Mouse (Mus musculus) C2C12 (cell line): Measurements from ENCODE around the gene Snx4. TPM values are rescaled to one million over a fixed set of nuclear protein-coding genes. Genes with fewer than 3 reads are reported as not detected.

Experiments
- H3K27me3 ChIP-seq: one replicate; pipeline ENCODE4 v1.6.1; 2011; ENCODE audit not compliant: control insufficient read depth, insufficient read depth, insufficient read length
- H3K36me3 ChIP-seq: one replicate; pipeline ENCODE4 v1.6.1; 2011; ENCODE audit not compliant: control insufficient read depth, insufficient read depth
- H3K4me3 ChIP-seq: one replicate; pipeline ENCODE4 v1.5.1; 2011; ENCODE audit warnings: mild to moderate bottlenecking, control low read depth; ENCODE audit not compliant: poor library complexity, insufficient read depth, severe bottlenecking
- H3K79me2 ChIP-seq: one replicate; pipeline ENCODE4 v1.6.1; 2011; ENCODE audit not compliant: control insufficient read depth, insufficient read depth
- H3K79me3 ChIP-seq: one replicate; pipeline ENCODE4 v1.6.1; 2011; ENCODE audit warnings: low read depth, control low read depth
- H3ac ChIP-seq: one replicate; pipeline ENCODE3; 2011; ENCODE audit warnings: low read depth; ENCODE audit not compliant: control insufficient read depth, insufficient read length
- CEBPB ChIP-seq: IDR thresholded peaks from one replicate; pipeline ENCODE4 v1.6.1; 2011; ENCODE audit warnings: low read depth, mild to moderate bottlenecking, control low read depth, moderate library complexity
- CTCF ChIP-seq: IDR thresholded peaks from one replicate; pipeline ENCODE4 v1.5.1; 2011; ENCODE audit not compliant: control insufficient read depth, insufficient read depth, insufficient read length
- FOSL1 ChIP-seq: IDR thresholded peaks from one replicate; pipeline ENCODE4 v1.8.0; 2011; ENCODE audit warnings: mild to moderate bottlenecking, low read length; ENCODE audit not compliant: poor library complexity, insufficient read depth, severe bottlenecking
- MAX ChIP-seq: IDR thresholded peaks from one replicate; pipeline ENCODE4 v1.6.1; 2011; ENCODE audit warnings: mild to moderate bottlenecking, control low read depth
- MYOD1 ChIP-seq: IDR thresholded peaks from one replicate; pipeline ENCODE4 v1.6.1; 2011; ENCODE audit warnings: low read depth; ENCODE audit not compliant: control insufficient read depth, insufficient read length
- MYOG ChIP-seq: IDR thresholded peaks from one replicate; pipeline ENCODE4 v1.6.1; 2011; ENCODE audit not compliant: control insufficient read depth, insufficient read length; ENCODE audit errors: extremely low read depth
- USF1 ChIP-seq: IDR thresholded peaks from one replicate; pipeline ENCODE4 v1.6.1; 2011; ENCODE audit warnings: low read depth, mild to moderate bottlenecking, control low read depth, moderate library complexity
- polyA plus RNA-seq: library from polyadenylated mRNA; unstranded; fragments of >200 nt; fragmentation: generic; extraction: Trizol; gene quantifications from one replicate; pipeline ENCODE4 v1.2.1, GENCODE M21; 2012; ENCODE audit warnings: missing spikeins

The Snx4 gene
- polyA plus RNA-seq, 1 experiment, result 22.1 TPM

GRCm38 (mm10) chr16:33344875-33345274 is 93.6 kb downstream of the Snx4 start:
- TF ChIP-seq MYOG (no peak), FOSL1 (no peak), MAX (no peak), CTCF (no peak), CEBPB (no peak), USF1 (no peak), MYOD1 (no peak)
- Histone ChIP-seq H3K4me3 (no peak overlapping the region), H3ac (no peak overlapping the region), H3K27me3 (no peaks in the 10 kb centered on the region), H3K36me3 (no peaks in the 10 kb centered on the region), H3K79me3 (no peaks in the 10 kb centered on the region), H3K79me2 (no peaks in the 10 kb centered on the region)

GRCm38 (mm10) chr16:33346376-33346775 is 95.1 kb downstream of the Snx4 start:
- Histone ChIP-seq H3K79me2 (no peaks in the 10 kb centered on the region), H3ac (no peak overlapping the region), H3K4me3 (no peak overlapping the region), H3K79me3 (no peaks in the 10 kb centered on the region), H3K36me3 (no peaks in the 10 kb centered on the region), H3K27me3 (no peaks in the 10 kb centered on the region)
- TF ChIP-seq MYOD1, result no peak
- no peak for TF ChIP-seq MAX
- TF ChIP-seq MYOG, result no peak
- no peak for TF ChIP-seq CEBPB
- no peak for TF ChIP-seq CTCF
- no peak for TF ChIP-seq USF1
- TF ChIP-seq FOSL1, result no peak

- no peaks in the 10 kb centered on the region for H3K36me3 ChIP-seq
- no peaks in the 10 kb centered on the region for H3K27me3 ChIP-seq
- no peak for TF ChIP-seq MYOD1
- TF ChIP-seq CTCF, result no peak
- TF ChIP-seq CEBPB, result no peak
- no peak for TF ChIP-seq USF1
- H3K79me2 ChIP-seq, result no peaks in the 10 kb centered on the region
- no peaks in the 10 kb centered on the region for H3K79me3 ChIP-seq
- no peak overlapping the region for H3ac ChIP-seq
- H3K4me3 ChIP-seq, result no peak overlapping the region
Measured at GRCm38 (mm10) chr16:33347134-33347533, 95.9 kb downstream of the Snx4 start.

Other genes with a start within 250 kb of the Snx4 start
- 0.92 TPM for gene Iqcg, start 195.2 kb upstream of the Snx4 start, polyA plus RNA-seq
- 3,163 TPM for gene Rpl35a, start 195.0 kb upstream of the Snx4 start, polyA plus RNA-seq
- 1.2 TPM for gene Lmln, start 188.9 kb upstream of the Snx4 start, polyA plus RNA-seq
- 8.3 TPM for gene Osbpl11, start 66.4 kb upstream of the Snx4 start, polyA plus RNA-seq
- 6.5 TPM for gene Zfp148, start 129.4 kb downstream of the Snx4 start, polyA plus RNA-seq